ENCODE assay signal across 13 mouse cellular contexts in genomic region chr1:19951680-19952248, GRCm38 (mm10).
DNase-seq lines count a peak whose midpoint lies in the region; ATAC-seq and TF ChIP-seq lines count a peak whose summit lies in the region.
"Had no signal": no experiment of that assay in that cellular context is flagged by ENCODE, and none has a peak within 500 bp of the region (broad histone marks: within the 10 kb centered on the region; RNA-seq: fewer than 3 reads in every experiment).

No protein-coding gene starts in this region.

- no peak for DNase-seq in midbrain, postnatal 0 days (ENCODE audit: low spot score)
- DNase-seq in gastrocnemius, adult 2 months: no peak
- DNase-seq in cerebellum, adult 9-10 months: no peak
- no peak for DNase-seq in layer of hippocampus, adult 9-11 months
- DNase-seq: cerebellum, adult 11-12 months; lung, adult 2 months; right cerebral cortex, postnatal 14 days; thymus, postnatal 14 days had no signal

- 25% methylated on average over 8 of the region's 8 CpGs for WGBS in forebrain, embryonic 12.5 days
- WGBS in forebrain, embryonic 15.5 days: 25% methylated on average over 8 of the region's 8 CpGs
- WGBS in embryonic facial prominence, embryonic 12.5 days: 11% methylated on average over 8 of the region's 8 CpGs
- WGBS in hindbrain, embryonic 15.5 days: 25% methylated on average over 8 of the region's 8 CpGs
- 14% methylated on average over 8 of the region's 8 CpGs for WGBS in midbrain, postnatal 0 days

- TF ChIP-seq CTCF in midbrain, postnatal 0 days (IDR thresholded peaks at IDR 0.05): no peak
- no peak for TF ChIP-seq CTCF in gastrocnemius, adult 2 months (IDR thresholded peaks at IDR 0.05)

- peaks cover 6% of the 10 kb centered on the region for H3K4me1 ChIP-seq in forebrain, embryonic 12.5 days
- no peaks in the 10 kb centered on the region for H3K4me1 ChIP-seq in forebrain, embryonic 15.5 days
- H3K4me1 ChIP-seq in embryonic facial prominence, embryonic 12.5 days: no peaks in the 10 kb centered on the region; the same call in 1 of the 2 replicates
- no peaks in the 10 kb centered on the region for H3K4me1 ChIP-seq in hindbrain, embryonic 15.5 days (replicated peaks)
- H3K4me1 ChIP-seq in midbrain, postnatal 0 days (ENCODE audit: insufficient read depth, low read length): no peaks in the 10 kb centered on the region

- no peak overlapping the region for H3K9ac ChIP-seq in forebrain, embryonic 12.5 days
- no peak overlapping the region for H3K9ac ChIP-seq in forebrain, embryonic 15.5 days (replicated peaks)
- H3K9ac ChIP-seq in embryonic facial prominence, embryonic 12.5 days: no peak overlapping the region
- H3K9ac ChIP-seq in hindbrain, embryonic 15.5 days: no peak overlapping the region
- H3K9ac ChIP-seq in midbrain, postnatal 0 days (replicated peaks; ENCODE audit: low read length, poor library complexity, severe bottlenecking): no peak overlapping the region

- H3K27me3 ChIP-seq in forebrain, embryonic 12.5 days: 0 out of 2 replicates have a peak, but pooled peaks cover 9% of the 10 kb centered on the region
- no peaks in the 10 kb centered on the region for H3K27me3 ChIP-seq in forebrain, embryonic 15.5 days
- no peaks in the 10 kb centered on the region for H3K27me3 ChIP-seq in embryonic facial prominence, embryonic 12.5 days
- H3K27me3 ChIP-seq in hindbrain, embryonic 15.5 days: no peaks in the 10 kb centered on the region
- H3K27me3 ChIP-seq in midbrain, postnatal 0 days (ENCODE audit: insufficient read depth, low read length): no peaks in the 10 kb centered on the region

- H3K4me3 ChIP-seq in forebrain, embryonic 12.5 days (replicated peaks): no peak overlapping the region
- H3K4me3 ChIP-seq in forebrain, embryonic 15.5 days: no peak overlapping the region
- H3K4me3 ChIP-seq in embryonic facial prominence, embryonic 12.5 days: no peak overlapping the region
- H3K4me3 ChIP-seq in hindbrain, embryonic 15.5 days: no peak overlapping the region
- H3K4me3 ChIP-seq in midbrain, postnatal 0 days (ENCODE audit: low read depth, low read length): no peak overlapping the region
- H3K4me3 ChIP-seq in gastrocnemius, adult 2 months: no peak overlapping the region

- H3K27ac ChIP-seq in forebrain, embryonic 12.5 days: no peak overlapping the region
- no peak overlapping the region for H3K27ac ChIP-seq in forebrain, embryonic 15.5 days (replicated peaks)
- H3K27ac ChIP-seq in embryonic facial prominence, embryonic 12.5 days: no peak overlapping the region
- no peak overlapping the region for H3K27ac ChIP-seq in hindbrain, embryonic 15.5 days (replicated peaks)
- H3K27ac ChIP-seq in midbrain, postnatal 0 days (ENCODE audit: low read depth, low read length): no peak overlapping the region
- H3K27ac ChIP-seq in gastrocnemius, adult 2 months: no peak overlapping the region

- no peak for ATAC-seq in forebrain, embryonic 12.5 days (ENCODE audit: low FRiP score)
- no peak for ATAC-seq in forebrain, embryonic 15.5 days (replicated peaks)
- no peak for ATAC-seq in embryonic facial prominence, embryonic 12.5 days (ENCODE audit: insufficient number of reproducible peaks, insufficient read depth, low FRiP score, low TSS enrichment)
- ATAC-seq in hindbrain, embryonic 15.5 days (ENCODE audit: low FRiP score, low read depth): 0 out of 2 replicates have a peak, but pooled peaks have one; percentile 19
- ATAC-seq in midbrain, postnatal 0 days (ENCODE audit: low FRiP score): no peak

- H3K4me2 ChIP-seq in forebrain, embryonic 12.5 days: peak overlapping the region; percentile 6; the same call in 1 of the 2 replicates
- H3K4me2 ChIP-seq in forebrain, embryonic 15.5 days (replicated peaks): no peak overlapping the region
- H3K4me2 ChIP-seq in embryonic facial prominence, embryonic 12.5 days (replicated peaks): peak overlapping the region; percentile 29
- H3K4me2 ChIP-seq in hindbrain, embryonic 15.5 days: peak overlapping the region; percentile 36
- H3K4me2 ChIP-seq in midbrain, postnatal 0 days (ENCODE audit: low read depth, low read length, poor library complexity, severe bottlenecking): peak overlapping the region; percentile 16; the same call in 1 of the 2 replicates
- H3K4me2 ChIP-seq: heart, embryonic 11.5 days had no signal

- no peaks in the 10 kb centered on the region for H3K9me3 ChIP-seq in forebrain, embryonic 12.5 days
- no peaks in the 10 kb centered on the region for H3K9me3 ChIP-seq in forebrain, embryonic 15.5 days
- no peaks in the 10 kb centered on the region for H3K9me3 ChIP-seq in embryonic facial prominence, embryonic 12.5 days
- H3K9me3 ChIP-seq in hindbrain, embryonic 15.5 days: no peaks in the 10 kb centered on the region
- H3K9me3 ChIP-seq in midbrain, postnatal 0 days (ENCODE audit: low read length): no peaks in the 10 kb centered on the region

- intact Hi-C loops in gastrocnemius, adult 2 months (cut with DNase I): no loop called here

- no peaks in the 10 kb centered on the region for H3K36me3 ChIP-seq in forebrain, embryonic 12.5 days (replicated peaks)
- no peaks in the 10 kb centered on the region for H3K36me3 ChIP-seq in forebrain, embryonic 15.5 days
- H3K36me3 ChIP-seq in embryonic facial prominence, embryonic 12.5 days: no peaks in the 10 kb centered on the region
- H3K36me3 ChIP-seq in hindbrain, embryonic 15.5 days: no peaks in the 10 kb centered on the region
- no peaks in the 10 kb centered on the region for H3K36me3 ChIP-seq in midbrain, postnatal 0 days (ENCODE audit: insufficient read depth, low read length)
